Mouse (Mus musculus) large intestine, adult 2 months (tissue): ENCODE measurements around the gene Nup188. TPM values are rescaled to one million over a fixed set of nuclear protein-coding genes. Genes with fewer than 3 reads are reported as not detected.

ENCODE experiments used
- DNase-seq: peaks from one replicate; pipeline ENCODE4 v3.0.0-alpha.2; 2012; ENCODE audit warnings: low read depth, low spot score
- whole genome bisulfite sequencing: fragments of 180-500 bp; shearing (Covaris S2); methylation state at CpG from one replicate; pipeline ENCODE4 v1.1.7; 2018; 5-methylcytosine and 5-hydroxymethylcytosine counted together
- polyA plus RNA-seq: library from polyadenylated mRNA; depleted of rRNA; stranded (reverse); fragments of >200 nt; gene quantifications from 2 replicates; pipeline ENCODE4 v1.2.3, GENCODE M21; 2012

The Nup188 gene
- polyA plus RNA-seq, 1 experiment: 21.9 TPM

DNA sequence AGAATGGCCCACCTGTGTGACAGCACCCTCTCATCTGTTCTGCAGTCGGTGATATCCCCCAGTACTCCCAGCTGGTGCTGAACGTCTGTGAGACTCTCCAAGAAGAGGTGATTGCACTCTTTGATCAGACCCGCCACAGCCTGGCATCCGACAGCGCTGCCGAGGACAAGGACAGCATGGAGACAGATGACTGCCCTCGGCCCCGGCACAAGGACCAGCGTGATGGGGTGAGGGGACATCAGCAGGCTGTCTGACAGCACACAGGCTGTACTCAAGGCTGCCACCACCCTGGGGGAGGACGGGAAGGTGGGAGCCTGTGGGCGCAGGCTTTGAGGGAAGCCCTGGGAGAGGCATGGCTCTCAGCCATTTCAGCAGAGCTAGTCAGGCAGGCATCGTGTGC is 51.0 kb downstream of the Nup188 start:
- WGBS: 92% methylated on average over 12 of the region's 12 CpGs

DNA sequence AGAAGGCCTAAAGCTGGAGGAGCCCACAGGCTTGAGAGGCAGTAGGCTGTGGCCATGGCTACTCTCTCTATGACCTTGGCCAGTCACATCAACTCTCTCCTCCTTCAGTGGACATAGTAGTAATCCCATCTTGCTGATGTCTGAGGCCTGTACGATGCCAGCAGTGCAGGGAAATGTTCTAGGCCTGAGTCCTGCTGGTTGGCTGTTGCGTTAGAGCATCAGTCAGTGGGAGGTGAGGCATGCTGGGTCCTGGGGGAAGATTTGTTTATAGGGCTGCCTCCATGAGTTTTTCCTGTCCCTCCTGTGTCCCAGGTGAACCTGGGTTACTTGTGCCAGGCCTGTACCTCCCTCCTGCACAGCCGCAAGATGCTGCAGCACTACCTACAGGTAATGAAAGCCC is 55.9 kb downstream of the Nup188 start:
- 90% methylated on average over 3 of the region's 3 CpGs for WGBS
- DNase-seq: no peak

More for the DNA sequence above, 51.0 kb downstream of the Nup188 start:
- DNase-seq: no peak

DNA sequence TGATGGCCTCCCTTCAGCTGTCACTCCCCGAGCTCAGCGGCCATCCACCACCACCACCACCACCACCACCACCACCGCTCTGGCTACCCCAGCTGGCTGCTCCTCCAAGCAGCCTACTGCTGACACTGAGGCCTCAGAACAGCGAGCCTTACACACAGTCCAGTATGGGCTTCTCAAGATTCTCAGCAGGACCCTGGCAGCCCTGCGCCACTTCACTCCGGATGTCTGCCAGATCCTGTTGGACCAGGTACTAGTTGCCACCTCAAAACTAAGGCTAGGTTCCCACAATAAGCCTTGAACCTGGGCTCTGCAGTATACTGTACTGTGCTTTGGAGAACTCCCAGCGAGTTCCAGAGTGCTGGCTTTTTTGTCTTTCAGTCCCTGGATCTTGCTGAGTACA is 56.3 kb downstream of the Nup188 start:
- DNase-seq: no peak
- WGBS: 91% methylated on average over 7 of the region's 7 CpGs

DNA sequence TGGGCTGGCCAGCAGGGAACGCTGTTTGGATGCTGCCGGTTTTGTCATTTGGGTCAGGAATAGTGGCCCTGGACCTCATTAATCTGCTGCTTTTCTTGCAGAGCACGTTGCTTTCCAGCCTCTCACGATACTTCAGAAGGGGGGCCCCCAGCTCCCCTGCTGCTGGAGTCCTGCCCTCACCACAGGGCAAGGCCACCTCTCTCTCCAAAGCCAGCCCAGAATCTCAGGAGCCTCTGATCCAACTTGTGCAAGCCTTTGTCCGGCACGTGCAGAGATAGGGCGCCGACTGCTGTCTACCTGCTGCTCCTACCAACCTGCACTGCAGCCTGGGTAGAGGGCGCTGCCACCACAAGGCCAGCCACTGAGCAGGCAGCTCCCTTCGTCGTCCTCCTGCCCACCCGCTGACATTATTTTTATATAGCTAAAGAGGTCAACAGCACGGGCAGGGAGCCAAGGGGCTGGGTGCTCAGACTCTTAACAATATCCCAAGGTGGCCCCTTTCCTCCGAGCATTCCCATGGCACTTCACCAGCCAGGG is 57.5 kb downstream of the Nup188 start:
- 57% methylated on average over 14 of the region's 14 CpGs for WGBS

DNA sequence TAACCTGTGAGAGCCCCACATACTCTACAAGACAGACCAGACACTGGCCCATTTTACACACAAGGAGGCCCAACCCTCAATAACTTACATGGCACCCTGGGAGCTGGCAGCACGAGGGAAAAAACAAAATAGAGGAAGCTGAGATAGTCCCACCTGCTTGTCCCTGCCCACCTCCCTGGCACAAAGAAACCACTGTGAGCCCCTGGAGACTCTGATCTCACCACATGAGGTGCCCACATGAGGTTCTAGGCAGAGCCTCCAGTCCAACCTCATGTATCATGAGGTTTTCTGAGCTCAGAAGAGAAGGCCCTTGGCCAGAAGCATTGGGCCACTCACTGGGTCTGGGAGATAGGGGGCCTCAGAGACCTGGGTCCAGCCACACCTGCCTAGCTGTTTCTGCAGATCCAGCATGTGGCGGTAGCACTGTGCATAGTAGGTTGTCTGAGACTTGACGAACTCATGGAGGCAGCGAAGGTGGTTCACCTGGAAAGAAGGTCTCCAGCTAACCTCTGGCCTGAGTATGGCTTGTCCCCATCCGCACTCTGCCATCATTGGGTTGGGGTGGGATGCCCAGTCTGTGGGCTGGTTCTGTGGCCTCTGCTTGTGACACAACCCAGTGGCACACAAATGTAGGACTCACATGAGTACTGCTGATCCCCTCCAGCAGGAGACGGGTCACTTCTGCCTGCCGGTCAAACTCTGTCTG is 59.9 kb downstream of the Nup188 start:
- 90% methylated on average over 7 of the region's 7 CpGs for WGBS
- no peak for DNase-seq

More for the DNA sequence above, 57.5 kb downstream of the Nup188 start:
- no peak for DNase-seq

DNA sequence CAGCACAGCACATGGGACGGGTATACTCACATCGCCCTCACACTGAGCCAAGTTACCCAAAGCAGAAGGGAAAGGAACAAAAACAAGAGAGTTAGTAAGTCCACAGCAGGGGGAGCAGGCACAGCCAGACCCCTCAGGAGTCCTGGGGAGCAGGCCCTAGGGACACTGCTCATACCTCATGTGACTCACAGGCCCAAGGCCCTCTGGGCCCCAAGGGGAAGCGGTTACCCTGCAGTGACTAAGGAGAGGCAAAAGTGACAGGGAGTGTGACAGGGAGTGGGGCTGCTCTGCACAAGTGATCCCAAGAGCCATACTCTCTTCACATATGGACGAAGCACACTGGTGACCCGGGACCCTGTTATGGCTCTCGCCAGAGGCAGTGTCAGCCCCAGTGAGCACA is 63.0 kb downstream of the Nup188 start:
- DNase-seq: no peak
- 93% methylated on average over 6 of the region's 6 CpGs for WGBS

DNA sequence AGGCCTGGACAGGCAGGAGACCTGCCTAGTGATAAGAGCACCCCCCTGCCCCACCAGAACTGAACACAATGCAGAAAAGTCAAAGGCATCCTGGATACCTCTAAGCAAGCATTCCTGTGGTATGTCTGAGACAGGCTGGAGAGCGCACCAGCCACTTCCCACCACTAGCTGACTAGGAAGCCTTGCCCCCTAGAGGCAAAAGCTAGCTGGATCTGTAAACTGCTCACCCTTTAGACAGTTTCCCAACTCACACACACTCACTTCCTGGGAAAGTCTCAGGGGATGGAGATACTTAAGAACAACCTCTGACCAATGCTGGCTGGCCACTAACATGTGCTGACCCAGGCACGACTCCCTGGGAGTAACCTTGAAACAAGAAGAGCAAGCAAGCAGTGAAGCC is 65.0 kb downstream of the Nup188 start:
- DNase-seq: no peak
- whole genome bisulfite sequencing: 77% methylated on average over 2 of the region's 2 CpGs

DNA sequence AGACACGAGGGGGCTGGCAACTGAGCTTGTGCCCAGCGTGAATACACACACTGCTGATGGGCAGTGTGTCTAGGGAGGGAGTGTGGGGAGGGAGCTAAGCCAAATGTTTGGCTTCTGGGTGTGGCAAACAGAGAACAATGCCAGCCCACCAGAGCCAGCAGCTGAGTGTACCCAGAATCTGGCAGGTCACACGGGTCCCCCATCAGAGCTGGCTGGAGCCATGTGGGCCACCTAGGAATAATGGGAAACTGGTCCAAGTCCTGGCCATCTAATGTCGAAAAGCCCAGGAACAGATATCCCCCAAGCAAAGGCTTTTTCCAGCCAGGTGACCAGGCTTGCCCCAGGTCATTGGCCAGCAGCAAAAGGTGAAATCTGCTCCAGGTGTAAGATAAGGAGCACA is 69.7 kb downstream of the Nup188 start:
- no peak for DNase-seq

DNA sequence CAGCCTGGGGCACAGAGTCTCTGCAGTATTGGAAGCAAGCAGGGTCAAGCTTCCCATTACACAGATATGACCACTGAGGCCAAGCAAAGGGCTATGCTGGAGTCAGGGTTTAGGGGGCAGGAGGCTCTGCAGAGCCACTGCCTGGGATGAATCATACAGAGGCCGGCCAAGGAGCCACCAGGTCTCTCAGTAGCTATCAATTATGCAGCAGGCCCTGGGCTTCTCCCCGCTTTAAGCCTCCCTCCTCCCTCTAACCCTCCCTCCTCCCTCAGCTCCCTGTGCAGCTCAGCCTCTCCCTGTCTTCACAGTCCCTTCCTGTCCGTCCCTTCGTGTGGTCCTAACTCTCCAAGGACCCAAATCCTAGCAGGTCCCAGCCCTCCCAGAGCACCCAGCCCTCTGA is 70.1 kb downstream of the Nup188 start:
- 57% methylated on average over 4 of the region's 4 CpGs for WGBS
- DNase-seq: no peak

More for the DNA sequence above, 69.7 kb downstream of the Nup188 start:
- 18% methylated on average over 4 of the region's 4 CpGs for WGBS

DNA sequence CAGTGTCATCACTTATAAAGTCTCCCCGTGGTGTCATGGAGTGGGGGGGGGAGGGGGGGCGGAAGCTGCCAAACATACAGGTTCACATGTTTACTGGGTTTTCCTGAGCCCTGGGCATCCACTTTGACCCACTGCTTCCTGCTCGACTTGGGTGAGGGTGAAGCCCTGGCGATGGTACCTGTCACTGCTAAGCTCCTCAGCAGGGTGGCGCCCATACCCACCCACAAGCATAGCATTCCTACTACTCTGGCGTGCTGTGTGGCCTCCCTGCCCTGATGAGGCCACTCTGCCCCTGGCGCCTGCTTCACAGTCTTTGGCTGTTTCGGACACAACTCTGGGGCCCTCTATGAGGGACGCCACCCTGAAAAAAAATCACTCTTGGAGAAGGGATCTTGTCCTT is 70.7 kb downstream of the Nup188 start:
- WGBS: 60% methylated on average over 9 of the region's 9 CpGs
- no peak for DNase-seq

DNA sequence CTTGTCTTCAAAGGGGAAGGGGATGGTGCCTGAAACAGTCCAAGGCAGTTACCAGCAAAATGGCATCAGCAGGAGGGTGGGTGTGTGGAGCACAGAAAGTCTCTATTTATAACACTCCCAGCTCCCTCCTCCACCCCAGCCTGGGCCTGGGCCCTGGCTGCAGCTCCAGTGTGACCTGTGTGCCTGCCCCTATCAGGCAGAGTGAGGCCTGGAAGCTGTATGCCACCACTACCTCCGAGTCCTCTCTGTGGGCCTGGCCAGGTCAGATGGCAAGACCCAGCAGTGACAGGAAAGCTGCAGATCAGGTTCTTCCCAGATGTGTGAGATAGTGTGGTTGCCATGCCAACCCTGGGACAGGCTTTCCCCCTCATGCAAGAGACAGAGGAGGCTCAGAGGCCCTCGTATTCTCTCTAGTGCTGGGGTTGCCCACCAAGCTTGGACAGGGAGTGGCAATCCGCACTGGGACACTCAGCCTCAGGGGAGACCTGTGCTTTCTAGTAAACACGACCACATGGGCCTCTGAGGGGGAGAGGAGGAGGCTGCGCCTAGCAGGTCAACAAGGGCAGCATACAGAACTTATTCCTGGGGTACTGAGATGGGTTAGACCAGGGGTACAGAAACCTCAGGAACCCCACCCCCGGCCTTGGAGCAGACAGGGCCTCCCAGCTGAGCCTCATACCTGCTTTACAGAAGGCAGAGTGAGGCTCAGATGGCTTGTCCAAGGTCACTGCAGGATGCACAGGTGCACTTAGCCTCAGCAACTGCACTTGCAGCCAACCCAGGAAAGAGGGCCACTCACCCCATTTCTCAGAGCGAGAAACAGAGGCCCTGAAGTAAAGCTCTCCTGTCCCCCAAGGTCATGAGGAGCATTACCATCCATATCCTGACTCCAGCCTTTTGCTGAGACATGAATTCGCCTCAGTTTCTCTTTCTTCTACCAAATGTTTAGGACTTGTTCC is 71.6 kb downstream of the Nup188 start:
- DNase-seq: no peak
- WGBS: 56% methylated on average over 8 of the region's 8 CpGs

DNA sequence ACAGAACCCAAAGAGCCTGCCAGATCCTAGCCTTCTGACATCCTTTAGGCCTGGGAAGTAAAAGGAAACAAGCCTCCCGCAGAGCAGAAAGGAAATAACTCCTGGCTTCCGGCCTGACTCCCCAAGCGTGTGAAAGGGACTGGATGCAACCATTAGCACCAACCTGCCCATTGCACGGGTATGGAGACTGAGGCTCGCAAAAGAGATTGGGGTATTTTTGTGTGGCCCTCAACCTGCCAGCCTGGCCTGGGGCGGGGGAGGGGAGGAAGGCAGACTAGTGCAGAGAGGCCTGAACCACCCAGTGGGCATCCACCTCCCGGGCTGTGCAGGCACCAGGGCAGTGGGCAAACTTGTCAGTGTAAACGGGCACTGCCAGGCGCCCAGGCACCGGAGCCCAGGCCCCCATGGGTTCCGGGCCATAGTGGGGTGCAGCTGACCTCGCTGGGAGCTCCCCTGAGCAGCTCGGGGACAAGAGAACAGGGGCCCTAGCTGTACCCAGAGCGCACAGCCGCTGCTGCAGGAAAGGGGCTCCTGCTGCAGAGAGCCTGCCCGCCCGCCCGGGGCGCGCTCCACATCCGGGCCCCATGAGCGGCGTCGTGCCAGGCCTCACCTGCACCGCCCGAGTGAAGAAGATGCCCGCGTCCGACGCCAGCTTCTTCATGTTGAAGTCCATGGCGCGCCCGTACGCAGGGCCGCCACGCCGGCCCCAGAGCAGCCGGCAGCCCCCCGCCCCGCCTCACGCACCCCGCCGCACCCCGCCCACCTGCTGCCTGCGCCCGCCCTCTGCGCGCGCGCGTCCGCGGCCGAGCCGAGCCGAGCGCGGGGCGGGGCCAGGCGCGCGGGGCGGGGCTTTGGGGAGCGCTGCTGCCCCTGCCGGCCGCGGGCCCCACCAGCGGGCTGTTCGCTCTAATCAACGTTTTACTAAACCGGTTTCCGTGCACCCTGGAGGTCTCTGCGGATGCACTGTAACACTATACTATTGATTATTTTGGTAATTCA is 72.6 kb downstream of the Nup188 start, which contains the start of gene Sh3glb2:
TSS of gene Sh3glb2 (minus strand) at position 805 of the 999 bp plus-strand sequence.
- no peak for DNase-seq

DNA sequence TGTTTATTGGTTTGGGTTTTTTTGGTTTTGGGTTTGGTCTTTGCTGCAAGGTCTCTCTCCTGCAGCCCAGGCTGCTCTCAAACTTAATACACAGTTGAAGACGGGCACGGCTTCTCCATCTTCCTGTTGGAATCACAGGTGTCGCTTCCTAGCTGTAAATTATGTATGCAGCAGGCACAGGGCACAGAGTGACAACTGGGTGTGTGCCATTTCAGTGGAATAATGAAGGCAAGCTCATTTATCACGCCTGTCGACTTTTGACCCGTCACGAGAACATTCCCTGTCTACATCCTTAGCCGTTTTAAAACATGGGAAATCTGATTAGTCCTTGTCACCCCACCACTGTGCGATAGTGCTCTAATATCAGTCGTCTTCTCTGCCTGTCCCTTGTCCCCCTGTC is 74.4 kb downstream of the Nup188 start:
- 32% methylated on average over 10 of the region's 10 CpGs for WGBS
- peak; percentile 62 for DNase-seq

More for the DNA sequence above, 72.6 kb downstream of the Nup188 start, which contains the start of gene Sh3glb2:
- 1% methylated on average over 60 of the region's 73 CpGs for WGBS

DNA sequence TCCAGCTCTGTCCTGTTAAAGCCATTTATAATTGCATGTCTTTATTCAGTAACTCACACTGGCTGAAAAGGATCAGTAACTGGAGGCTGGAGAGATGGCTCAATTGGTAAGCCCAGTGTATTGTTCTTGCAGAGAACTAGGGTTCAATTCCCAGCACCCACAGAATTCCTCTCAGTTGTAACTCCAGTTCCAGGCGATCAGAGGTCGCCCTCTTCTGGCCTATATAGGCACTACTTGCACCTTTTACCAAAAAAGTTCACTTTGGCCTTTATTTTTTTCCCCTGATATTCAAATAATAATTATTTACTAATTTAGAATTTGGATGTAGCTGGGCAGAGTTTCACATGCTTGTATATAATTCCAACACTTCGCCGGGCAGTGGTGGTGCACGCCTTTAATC is 76.7 kb downstream of the Nup188 start:
- 79% methylated on average over 5 of the region's 5 CpGs for whole genome bisulfite sequencing
- no peak for DNase-seq

DNA sequence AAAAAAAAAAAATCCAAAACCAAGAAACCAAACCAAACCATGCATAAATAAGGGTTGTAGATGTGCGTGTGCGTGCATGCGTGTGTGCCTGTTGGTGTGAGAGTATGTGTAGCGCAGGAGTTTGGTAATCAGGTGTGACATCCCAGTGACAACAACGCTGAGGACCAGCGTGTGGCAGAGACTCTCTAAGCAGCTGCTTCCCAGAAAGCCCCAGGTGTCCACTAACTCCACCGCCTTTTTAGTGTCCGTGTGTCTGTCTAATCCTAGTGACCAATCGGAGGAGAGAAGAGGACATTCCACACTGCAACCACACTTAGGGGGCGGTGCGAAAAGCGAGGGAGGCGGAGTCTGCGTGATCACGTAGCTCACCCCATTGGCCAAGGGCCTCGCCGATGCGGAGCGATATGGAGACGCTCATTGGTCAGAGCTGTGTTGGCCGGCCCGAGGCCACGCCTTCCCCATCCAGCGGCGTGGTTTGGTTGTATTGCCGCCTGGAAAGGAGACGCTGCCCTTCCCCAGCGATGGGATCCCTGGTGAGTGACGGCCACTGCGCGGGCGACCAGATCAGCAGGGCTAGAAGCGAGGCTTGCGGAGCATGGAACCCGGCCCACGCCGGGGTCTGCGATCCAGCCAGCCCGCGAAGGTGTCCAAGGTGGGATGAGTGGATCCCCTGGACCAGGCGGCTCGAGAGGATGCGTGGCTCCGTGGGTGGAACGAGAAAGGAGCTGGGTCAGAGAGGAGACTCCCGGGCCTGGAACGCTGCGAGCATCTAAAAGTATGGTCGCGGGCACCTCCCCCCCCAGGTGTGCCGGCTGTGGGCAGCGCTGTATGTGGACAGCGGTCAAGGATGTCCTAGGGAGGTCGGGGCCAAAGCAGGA is 77.8 kb downstream of the Nup188 start, which contains the start of gene Miga2:
TSS of gene Miga2 (plus strand) at position 461 of the 878 bp plus-strand sequence.
- WGBS: under 1% methylated on average over 54 of the region's 54 CpGs
- peak; percentile 98 for DNase-seq

DNA sequence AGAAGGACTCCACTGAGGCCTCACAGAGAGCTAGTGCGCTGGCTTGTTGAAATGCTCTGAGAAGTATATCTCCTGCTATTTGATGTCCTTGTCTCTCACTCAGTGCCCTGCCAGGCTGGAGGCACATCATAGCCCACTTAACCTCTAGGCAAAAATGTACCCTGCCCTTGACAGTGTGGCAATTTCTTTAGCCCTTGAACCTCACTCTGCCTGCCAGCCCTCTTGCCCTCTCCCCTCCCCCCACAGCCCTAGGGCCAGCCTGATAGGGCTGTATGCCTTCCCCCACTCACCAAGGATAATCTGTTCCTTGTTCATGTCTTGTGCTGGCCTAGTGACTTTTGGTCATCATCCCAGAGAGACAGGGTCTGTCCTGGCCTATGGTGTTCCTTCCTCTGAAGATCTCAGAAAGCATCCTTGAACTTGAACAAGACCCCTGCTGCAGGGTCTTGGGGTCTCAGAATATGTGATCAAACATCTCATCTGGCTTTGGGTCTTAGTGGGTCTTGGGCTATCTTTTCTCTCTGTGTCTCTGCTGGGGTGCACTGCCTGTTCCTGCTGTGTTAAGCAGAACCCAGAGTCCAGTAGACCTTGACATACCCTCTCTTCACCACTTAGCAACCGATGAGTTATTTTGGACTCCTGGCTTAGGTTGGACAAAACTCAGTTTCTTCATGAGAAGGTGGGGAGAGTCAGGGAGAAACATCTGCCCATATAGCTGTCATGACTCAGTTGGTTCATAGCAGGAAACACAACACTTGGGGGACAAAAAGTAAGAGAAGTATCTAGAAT is 79.3 kb downstream of the Nup188 start:
- no peak for DNase-seq
- WGBS: 82% methylated on average over 2 of the region's 2 CpGs

DNA sequence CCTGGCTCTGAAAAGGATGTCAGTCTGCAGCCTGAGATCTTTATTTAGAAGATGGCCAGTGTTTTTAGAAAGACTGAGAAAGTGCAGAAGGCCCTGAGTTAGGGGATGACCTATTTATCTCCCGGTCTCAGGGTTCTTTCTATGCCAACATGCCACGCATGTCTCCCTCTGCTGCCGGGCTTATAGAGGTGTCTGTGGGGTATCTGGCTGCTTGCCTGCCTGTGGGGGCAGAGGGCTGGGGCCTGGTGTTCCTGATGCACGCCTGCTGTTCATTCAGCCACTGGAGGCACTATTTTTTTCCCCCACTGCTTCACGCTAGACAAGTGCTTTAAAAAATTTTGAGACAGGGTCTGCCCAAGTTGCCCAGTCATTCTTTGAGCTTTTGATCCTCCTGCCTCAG is 80.0 kb downstream of the Nup188 start:
- WGBS: 59% methylated on average over 5 of the region's 5 CpGs
- DNase-seq: no peak
